Mouse (Mus musculus) kidney, adult 10 weeks (tissue): ENCODE results near the gene Zfp367. TPM values are rescaled to one million over a fixed set of nuclear protein-coding genes. Genes with fewer than 3 reads are reported as not detected.

Experiments
- polyA plus RNA-seq: library from polyadenylated mRNA; stranded (reverse); fragments of 350-450 nt; fragmentation: Illumina TruSeq; extraction: RNeasy Lipid Tissue Mini Kit (QIAGEN cat#74804); gene quantifications from one replicate; pipeline ENCODE4 v1.2.3, GENCODE M21; 2014; ENCODE audit warnings: low read depth, low replicate concordance

The Zfp367 gene
- polyA plus RNA-seq: 52.5 TPM

DNA sequence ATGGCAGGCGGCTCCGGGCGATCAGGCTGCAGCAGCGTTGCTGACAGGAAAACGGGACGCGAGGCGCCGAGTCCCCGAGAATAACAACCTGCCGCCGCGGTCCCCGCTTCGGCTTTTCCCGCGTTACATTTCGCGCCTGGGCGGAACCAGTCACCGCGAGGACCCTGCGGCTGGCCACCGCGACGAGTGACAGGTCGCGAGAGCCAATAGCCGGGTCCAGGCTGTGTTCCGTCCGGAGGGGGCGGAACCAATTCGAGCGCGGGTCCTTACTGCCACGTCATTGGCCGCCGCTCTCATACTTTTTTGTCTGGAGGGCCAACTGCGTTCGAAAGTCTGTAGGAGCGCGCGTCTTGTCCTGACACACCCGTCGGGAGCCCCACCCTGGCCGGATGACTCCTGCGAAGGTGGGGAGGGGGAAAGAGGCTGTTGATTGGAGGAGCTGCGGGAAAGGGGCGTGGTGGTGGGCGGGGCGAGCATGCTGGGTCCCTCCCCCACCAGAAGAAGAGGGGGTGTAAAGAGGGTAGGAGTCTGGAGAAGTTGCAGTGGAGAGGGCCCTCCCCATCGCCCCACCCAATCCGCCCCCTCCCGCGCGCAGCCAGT lies at the start of gene Zfp367:
TSS of gene Zfp367 (minus strand) at position 120 of the 600 bp plus-strand sequence.

GRCm38 (mm10) chr13:64161548-64161915 lies 8.5 kb upstream of the Zfp367 start, which contains the start of gene Habp4:
Gene Habp4, plus strand, starts transcription at chr13:64161824.

DNA sequence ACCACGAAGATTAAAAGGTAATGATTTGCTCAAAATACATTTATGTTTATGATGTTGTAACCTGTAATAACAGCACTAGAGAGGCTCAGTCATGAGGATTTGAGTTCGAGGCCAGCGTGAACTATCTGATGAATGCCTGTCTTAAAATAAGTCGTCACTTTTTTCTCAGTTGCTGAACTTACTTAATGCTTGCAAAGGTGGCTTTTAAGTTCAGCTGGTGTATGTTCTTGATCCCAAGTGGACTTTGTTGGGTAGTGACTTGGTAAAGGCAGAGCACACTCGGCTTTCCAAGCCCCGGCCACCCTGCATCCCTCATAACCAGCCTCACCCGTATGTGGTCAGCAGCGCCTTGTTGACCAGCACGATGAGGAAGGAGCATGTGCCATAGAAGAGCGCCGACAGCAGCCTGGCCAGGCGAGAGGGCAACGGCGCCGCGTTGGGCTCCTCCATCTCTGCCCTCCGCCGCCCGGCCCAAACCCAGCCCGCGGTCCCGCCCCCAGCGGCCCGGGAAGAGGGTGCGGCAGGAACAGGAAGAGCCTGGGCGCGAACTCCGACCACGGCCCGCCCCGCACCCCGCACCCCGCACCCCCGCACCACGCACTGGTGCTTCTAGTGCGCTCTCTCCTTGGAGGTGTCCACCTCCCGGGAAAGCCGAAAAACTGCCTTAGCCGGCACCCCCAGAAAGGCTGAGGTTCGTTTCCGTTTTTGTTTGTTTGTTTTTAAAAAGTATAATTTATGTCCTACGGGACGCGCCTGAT lies 24.0 kb downstream of the Zfp367 start, which contains the start of gene Slc35d2:
TSS of gene Slc35d2 (minus strand) at position 511 of the 758 bp plus-strand sequence.

DNA sequence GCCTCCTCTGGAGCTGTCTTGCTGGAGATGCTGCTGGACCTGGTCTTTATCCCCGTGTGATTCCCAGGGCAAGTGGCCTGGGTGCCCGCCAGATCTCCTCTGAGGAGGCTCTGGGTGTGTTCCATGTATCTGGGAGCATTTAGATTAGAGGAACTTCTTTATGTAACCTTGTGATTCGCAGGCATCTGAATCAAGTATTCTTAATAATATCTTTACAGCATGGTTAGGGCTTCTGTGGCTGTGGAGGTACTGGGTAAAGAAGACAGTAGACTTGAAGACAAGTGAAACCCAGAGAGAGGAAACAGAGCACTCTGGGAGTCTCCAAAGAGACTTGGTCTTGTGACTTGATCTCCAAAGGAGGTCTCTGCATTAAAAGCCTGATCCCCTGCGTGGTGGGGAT lies 63.9 kb downstream of the Zfp367 start, which contains the start of gene Hsd17b3:
TSS of gene Hsd17b3 (minus strand) at position 101 of the 400 bp plus-strand sequence.

Other genes with a start within 250 kb of the Zfp367 start
- not detected for gene Hsd17b3, start 64.0 kb downstream of the Zfp367 start, polyA plus RNA-seq
- 28.8 TPM for gene Slc35d2, start 23.8 kb downstream of the Zfp367 start, polyA plus RNA-seq
- gene Habp4, start 8.6 kb upstream of the Zfp367 start, polyA plus RNA-seq: 31.9 TPM
- 35.2 TPM for gene Cdc14b, start 122.1 kb upstream of the Zfp367 start, polyA plus RNA-seq
- gene Aaed1, start 159.5 kb upstream of the Zfp367 start, polyA plus RNA-seq: 105 TPM
- gene Ctsl, start 217.7 kb upstream of the Zfp367 start, polyA plus RNA-seq: 399 TPM